Mouse (Mus musculus) kidney, adult 2 months (tissue): Measurements from ENCODE around the gene Eddm3b. TPM values are rescaled to one million over a fixed set of nuclear protein-coding genes. Genes with fewer than 3 reads are reported as not detected.

Experiments
- DNase-seq: peaks from one replicate; pipeline ENCODE4 v3.0.0; 2021
- H3K27ac ChIP-seq: fragments of 200-500 bp; 2 replicates; pipeline ENCODE4 v1.5.1; 2012; ENCODE audit warnings: low read depth, low read length, control low read depth, inconsistent platforms; ENCODE audit not compliant: insufficient read depth
- H3K27me3 ChIP-seq: fragments of 200-500 bp; replicated peaks from 2 replicates; pipeline ENCODE4 v1.6.1; 2012; ENCODE audit warnings: mild to moderate bottlenecking, moderate library complexity, low read length, inconsistent platforms; ENCODE audit not compliant: control insufficient read depth, insufficient read depth
- H3K36me3 ChIP-seq: fragments of 200-500 bp; 2 replicates; pipeline ENCODE4 v1.6.1; 2012; ENCODE audit warnings: mild to moderate bottlenecking, moderate library complexity, low read length, inconsistent platforms; ENCODE audit not compliant: control insufficient read depth, insufficient read depth
- H3K4me1 ChIP-seq: fragments of 200-500 bp; 2 replicates; pipeline ENCODE4 v1.6.1; 2011; ENCODE audit warnings: low read length; ENCODE audit not compliant: control insufficient read depth, insufficient read depth
- H3K4me3 ChIP-seq: fragments of 200-500 bp; 2 replicates; pipeline ENCODE4 v1.5.1; 2011; ENCODE audit warnings: mild to moderate bottlenecking, low read depth, low read length, control low read depth; ENCODE audit not compliant: insufficient read depth
- CTCF ChIP-seq: fragments of 200-500 bp; conservative IDR thresholded peaks from 2 replicates; pipeline ENCODE4 v1.5.1; 2011; ENCODE audit warnings: low read depth, mild to moderate bottlenecking, control low read depth, low read length, moderate library complexity, mixed read lengths; ENCODE audit not compliant: insufficient read depth, insufficient read length
- POLR2A ChIP-seq: fragments of 200-500 bp; IDR thresholded peaks from one replicate; pipeline ENCODE4 v1.6.1; 2011; ENCODE audit warnings: low read depth, low read length, control low read depth
- WGBS: fragments of 180-500 bp; shearing (Covaris S2); methylation state at CpG from one replicate; pipeline ENCODE4 v1.1.7; 2018; 5-methylcytosine and 5-hydroxymethylcytosine counted together
- polyA plus RNA-seq: library from polyadenylated mRNA; depleted of rRNA; stranded (reverse); fragments of >200 nt; gene quantifications from 2 replicates; pipeline ENCODE4 v1.2.3, GENCODE M21; 2012; rRNA removed

The Eddm3b gene
- 0.42 and 0.64 TPM in 2 replicates for polyA plus RNA-seq

- peak; percentile 39 for DNase-seq
- H3K27ac ChIP-seq = peak within 1 kb of the TSS; percentile 35; the same call in 1 of the 2 replicates
- WGBS = 22% methylated on average over 12 of the region's 12 CpGs
These were observed at the start of gene Eddm3b for GRCm38 (mm10) chr14:51113916-51114560. Gene Eddm3b, plus strand, starts transcription at chr14:51114426.

GRCm38 (mm10) chr14:51068956-51069355 is 45.3 kb upstream of the Eddm3b start:
- no peak overlapping the region for H3K4me3 ChIP-seq
- H3K27ac ChIP-seq = no peak overlapping the region
- no peak for DNase-seq
- no peaks in the 10 kb centered on the region for H3K4me1 ChIP-seq
- WGBS = 86% methylated on average over 5 of the region's 5 CpGs
- TF ChIP-seq CTCF (no peak), POLR2A (no peak)
- H3K36me3 ChIP-seq = no peaks in the 10 kb centered on the region
- no peaks in the 10 kb centered on the region for H3K27me3 ChIP-seq

More at GRCm38 (mm10) chr14:51113916-51114560, at the start of gene Eddm3b:
- Histone ChIP-seq H3K27me3 (no peaks in the 10 kb centered on the region), H3K36me3 (no peaks in the 10 kb centered on the region), H3K4me1 (peaks cover 3% of the 10 kb centered on the region; the same call in 1 of the 2 replicates), H3K4me3 (no peak within 1 kb of the TSS)
- TF ChIP-seq CTCF = no peak
- no peak for TF ChIP-seq POLR2A

- Histone ChIP-seq H3K27ac (no peak overlapping the region), H3K27me3 (no peaks in the 10 kb centered on the region), H3K4me1 (no peaks in the 10 kb centered on the region), H3K36me3 (no peaks in the 10 kb centered on the region), H3K4me3 (no peak overlapping the region)
- peak; percentile 46 for DNase-seq
- no peak for TF ChIP-seq POLR2A
- TF ChIP-seq CTCF = peak; percentile 40
- WGBS = 94% methylated on average over 2 of the region's 2 CpGs
These were observed 44.6 kb upstream of the Eddm3b start for GRCm38 (mm10) chr14:51069617-51070016.

- Histone ChIP-seq H3K27ac (no peak within 1 kb of the TSS), H3K4me1 (no peaks in the 10 kb centered on the region), H3K4me3 (no peak within 1 kb of the TSS), H3K36me3 (no peaks in the 10 kb centered on the region), H3K27me3 (no peaks in the 10 kb centered on the region)
- no peak for DNase-seq
- 92% methylated on average over 3 of the region's 3 CpGs for WGBS
- no peak for TF ChIP-seq POLR2A
- no peak for TF ChIP-seq CTCF
These were observed 39.9 kb upstream of the Eddm3b start, which contains the start of gene Olfr750 for GRCm38 (mm10) chr14:51074335-51074734. Gene Olfr750, minus strand, starts transcription at chr14:51074435.

- DNase-seq = no peak
- Histone ChIP-seq H3K27ac (no peak overlapping the region), H3K27me3 (no peaks in the 10 kb centered on the region), H3K36me3 (no peaks in the 10 kb centered on the region), H3K4me3 (no peak overlapping the region), H3K4me1 (no peaks in the 10 kb centered on the region)
- 94% methylated on average over 1 of the region's 1 CpGs for WGBS
- TF ChIP-seq CTCF = no peak
- no peak for TF ChIP-seq POLR2A
These were observed 35.0 kb upstream of the Eddm3b start for GRCm38 (mm10) chr14:51079180-51079579.

- H3K4me3 ChIP-seq = no peak overlapping the region
- no peaks in the 10 kb centered on the region for H3K27me3 ChIP-seq
- TF ChIP-seq CTCF (no peak), POLR2A (no peak)
- no peak for DNase-seq
- 85% methylated on average over 2 of the region's 2 CpGs for WGBS
- no peaks in the 10 kb centered on the region for H3K36me3 ChIP-seq
- H3K4me1 ChIP-seq = no peaks in the 10 kb centered on the region
- H3K27ac ChIP-seq = no peak overlapping the region
These were observed 33.2 kb upstream of the Eddm3b start for GRCm38 (mm10) chr14:51081035-51081434.
